Mouse (Mus musculus) layer of hippocampus, adult 9-11 months (tissue): ENCODE measurements around the gene Ager.

ENCODE experiments used
- DNase-seq: peaks from one replicate; pipeline ENCODE4 v3.0.0; 2022

Gene Ager

DNA sequence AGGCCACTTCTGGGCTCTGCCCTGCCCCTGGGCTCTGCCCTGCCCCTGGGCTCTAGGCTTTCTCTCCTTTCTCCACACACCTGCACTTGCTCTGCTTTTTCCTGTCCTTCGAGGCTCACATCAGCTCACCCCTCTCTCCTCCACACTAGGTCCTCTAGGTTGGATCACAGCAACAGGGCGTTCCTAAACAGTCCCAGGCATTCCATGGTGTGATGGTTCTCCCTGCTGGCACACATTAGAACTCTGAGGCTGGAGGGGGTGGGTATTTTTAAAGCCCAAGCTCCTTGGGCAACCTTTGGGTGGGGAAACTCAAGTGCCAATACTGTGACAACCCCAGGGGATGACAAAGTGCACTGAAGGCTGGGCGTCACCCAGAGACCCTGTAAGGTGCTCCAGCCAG lies 39.8 kb downstream of the Ager start:
- DNase-seq, result no peak

DNA sequence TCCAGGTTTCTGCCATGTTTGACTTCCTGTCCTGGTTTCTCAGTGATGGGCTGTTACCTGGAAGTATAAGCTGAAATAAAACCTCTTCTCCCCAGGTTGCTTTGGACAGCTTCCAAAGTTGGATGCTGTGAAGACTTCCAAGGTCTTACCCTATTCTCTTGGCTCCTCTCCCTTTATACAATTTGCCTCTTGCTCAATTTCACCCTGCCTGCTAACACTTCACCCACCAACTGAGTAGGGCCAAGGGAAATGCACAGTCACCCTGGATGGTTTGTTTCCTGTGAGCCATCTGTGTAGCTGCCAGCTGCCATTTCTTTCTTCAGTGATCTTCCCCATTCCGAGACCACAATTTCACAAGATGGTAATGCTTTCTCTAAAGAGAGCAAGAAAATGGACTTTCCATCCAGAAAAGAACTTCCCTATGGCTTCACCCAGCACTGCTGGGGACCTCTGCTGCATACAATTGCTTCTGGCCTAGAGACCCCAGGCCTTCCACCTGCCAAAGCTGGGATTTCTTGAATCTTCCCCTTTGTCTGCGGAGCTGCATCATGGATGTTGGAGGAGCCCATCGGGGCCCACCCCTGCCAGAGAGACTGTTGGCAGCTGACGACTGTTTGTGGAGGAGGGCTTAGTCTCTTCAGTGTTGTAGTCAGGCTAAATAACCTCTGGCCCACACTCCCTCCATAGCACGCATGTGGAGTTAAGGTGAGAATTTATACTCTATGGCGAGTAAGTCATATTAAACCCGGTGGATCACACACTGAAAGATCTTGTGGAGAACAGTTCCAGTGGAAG lies 42.0 kb downstream of the Ager start:
- no peak for DNase-seq

DNA sequence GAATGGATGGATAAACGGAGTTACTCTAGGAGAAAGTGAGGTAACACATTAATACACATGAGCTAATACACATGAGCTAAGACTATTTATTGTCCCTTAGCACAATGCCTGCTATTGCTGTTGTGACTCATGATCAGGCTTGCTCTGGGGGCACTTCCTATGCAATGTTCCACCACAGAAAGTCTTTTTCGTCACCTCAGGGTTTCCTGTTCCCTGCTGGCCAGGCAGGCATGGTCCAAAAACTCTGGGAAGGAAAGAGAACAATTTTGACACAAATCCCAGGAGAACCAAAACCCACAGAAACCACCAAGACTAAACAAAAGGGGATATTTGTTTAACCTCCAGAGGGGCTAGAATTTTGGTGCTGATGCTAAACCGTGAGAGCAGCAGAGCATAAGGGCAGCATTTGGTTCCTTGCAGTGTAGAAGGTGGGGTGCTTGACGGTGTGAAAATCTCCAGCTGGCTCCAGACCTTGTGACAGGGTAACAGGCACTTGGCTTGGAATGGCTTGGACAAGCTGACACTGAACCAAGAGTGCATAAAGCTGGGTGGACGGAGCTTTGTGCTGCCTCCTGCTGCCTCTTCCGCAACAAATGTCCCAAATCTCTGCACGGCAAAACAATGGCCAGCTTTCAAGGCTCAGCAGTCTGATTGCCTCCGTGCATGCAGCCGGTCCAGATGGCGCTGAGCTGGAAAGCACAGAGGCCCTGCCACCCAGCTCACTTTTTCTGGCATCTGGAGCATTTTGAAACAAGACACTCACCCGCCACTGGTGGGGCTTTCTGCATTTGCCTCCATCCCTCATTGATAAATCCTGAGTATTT lies 43.3 kb downstream of the Ager start:
- peak; percentile 86 for DNase-seq

DNA sequence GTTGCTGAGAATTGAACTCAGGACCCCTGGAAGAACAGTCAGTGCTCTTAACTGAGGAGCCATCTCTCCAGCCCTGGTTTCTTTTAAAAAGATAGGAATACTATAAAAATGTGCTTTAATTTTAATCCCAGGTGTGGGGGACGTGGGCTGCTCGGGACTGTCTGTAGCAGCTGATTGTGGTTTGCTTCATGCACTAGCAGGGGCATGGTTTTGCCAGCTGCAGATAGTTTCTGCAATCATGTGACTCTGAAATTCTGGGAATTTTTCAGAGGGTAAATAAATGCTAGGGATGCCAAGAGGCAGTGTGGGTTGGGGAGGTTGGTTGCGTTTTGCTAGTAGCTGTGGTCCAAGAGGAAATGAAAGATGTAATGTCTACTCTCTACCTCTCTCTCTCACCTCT lies 44.3 kb downstream of the Ager start:
- no peak for DNase-seq

DNA sequence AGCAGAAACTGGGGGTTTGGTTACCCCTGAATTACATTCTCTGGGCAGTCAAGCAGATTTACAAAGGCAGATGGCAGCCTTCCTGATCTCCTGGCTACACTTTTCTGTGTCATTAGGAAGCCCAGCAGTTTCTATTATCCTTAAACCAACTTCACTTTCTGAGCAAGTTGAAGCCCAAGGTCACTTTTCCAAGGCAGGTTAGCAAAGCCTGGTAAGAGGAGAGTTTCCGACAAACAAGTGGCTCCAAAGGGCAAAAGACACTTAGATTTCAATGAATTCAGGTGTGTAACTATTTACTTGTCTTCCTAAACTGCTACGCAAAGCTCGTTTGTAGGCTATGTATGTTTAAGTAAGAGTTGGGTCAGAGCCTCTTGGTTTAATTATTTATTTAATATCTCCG lies 45.7 kb downstream of the Ager start:
- DNase-seq, result no peak

DNA sequence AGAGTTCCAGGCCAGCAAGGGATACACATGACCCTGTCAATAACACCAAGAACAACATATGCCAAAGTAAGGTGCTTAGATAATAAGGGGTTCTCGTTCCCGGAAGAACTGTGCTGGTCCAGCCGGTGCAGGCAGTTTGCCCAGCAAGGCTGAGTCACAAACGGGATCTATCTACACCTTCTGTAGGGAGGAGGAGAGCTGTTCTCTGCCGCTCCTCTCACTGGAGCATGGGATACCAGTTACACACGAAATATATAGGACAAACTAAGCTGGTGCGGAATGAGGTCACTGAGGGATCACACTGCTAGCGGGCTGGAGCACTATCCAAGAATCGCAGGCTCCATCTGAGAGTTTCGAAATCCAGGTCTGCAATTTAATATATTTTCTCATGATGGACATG lies 46.3 kb downstream of the Ager start:
- no peak for DNase-seq

DNA sequence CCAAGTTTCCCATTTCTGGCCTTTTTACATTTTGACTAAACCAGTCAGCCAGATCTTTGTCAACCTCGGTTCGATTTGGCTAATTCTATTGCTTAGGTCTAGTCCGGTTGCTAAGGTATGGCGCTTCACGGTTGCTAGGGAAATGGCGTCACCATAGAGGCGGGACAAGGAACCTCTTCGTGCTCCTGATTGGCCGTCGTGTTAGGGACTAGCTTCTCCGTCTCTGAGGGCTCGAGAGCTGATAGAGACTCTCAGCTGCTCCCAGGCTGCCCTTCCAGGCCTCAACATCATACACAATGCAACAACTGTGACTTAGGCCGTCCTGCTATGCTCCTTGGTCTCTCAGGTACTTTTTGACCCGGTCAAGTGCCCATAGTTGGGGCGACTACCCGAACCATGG lies 46.9 kb downstream of the Ager start, which contains the start of gene Fkbpl:
Gene Fkbpl, plus strand, starts transcription at position 157 of the 400 bp plus-strand sequence.
- DNase-seq, result peak; percentile 98

DNA sequence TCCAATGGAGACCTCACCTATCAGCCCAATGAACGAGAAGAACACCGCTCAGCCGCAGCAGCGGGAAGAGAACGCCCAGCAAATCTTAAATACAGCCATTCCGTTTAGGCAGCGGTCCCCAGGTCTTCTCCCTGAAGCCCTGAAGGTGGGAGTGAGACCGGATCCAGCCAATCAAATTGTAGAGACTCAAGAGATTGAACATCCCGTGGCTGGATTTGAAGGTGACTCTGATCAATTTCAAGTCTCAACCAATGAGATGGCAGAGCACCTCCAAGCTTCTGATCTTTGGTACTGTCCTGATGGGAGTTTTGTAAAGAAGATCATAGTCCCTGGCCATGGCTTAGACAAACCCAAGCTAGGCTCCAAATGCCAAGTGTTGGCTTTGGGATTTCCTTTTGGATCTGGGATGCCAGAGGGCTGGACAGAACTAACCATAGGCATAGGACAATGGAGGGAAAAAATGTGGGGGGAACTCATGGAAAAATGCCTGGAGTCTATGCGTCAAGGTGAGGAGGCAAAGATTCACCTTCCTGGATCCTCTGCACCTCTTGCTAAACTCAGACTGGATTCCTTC lies 47.7 kb downstream of the Ager start:
- no peak for DNase-seq

DNA sequence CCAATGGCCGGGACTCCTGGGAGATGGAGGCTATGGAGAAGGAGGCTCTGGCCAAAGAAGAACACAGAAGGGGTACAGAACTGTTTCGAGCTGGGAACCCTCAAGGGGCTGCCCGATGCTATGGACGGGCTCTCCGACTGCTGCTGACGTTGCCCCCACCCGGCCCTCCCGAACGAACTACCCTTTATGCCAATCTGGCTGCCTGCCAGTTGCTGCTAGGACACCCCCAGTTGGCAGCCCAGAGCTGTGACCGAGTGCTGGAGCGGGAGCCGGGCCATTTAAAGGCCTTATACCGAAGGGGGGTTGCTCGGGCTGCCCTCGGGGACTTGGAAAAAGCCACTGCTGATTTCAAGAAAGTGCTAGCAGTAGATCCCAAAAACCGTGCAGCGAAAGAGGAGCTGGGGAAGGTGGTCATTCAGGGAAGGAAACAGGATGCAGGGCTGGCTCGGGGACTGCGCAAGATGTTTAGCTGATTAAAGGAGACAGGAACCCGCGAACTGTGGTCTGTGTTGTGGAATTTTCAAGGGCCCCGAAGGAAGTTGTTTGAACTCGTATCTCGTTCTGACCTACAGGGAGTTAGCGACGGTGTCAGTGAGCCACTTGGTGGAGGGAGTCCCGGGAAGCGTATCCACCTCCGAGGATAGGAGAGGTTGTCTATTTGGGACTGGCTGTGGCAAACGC lies 48.3 kb downstream of the Ager start:
- DNase-seq, result no peak

DNA sequence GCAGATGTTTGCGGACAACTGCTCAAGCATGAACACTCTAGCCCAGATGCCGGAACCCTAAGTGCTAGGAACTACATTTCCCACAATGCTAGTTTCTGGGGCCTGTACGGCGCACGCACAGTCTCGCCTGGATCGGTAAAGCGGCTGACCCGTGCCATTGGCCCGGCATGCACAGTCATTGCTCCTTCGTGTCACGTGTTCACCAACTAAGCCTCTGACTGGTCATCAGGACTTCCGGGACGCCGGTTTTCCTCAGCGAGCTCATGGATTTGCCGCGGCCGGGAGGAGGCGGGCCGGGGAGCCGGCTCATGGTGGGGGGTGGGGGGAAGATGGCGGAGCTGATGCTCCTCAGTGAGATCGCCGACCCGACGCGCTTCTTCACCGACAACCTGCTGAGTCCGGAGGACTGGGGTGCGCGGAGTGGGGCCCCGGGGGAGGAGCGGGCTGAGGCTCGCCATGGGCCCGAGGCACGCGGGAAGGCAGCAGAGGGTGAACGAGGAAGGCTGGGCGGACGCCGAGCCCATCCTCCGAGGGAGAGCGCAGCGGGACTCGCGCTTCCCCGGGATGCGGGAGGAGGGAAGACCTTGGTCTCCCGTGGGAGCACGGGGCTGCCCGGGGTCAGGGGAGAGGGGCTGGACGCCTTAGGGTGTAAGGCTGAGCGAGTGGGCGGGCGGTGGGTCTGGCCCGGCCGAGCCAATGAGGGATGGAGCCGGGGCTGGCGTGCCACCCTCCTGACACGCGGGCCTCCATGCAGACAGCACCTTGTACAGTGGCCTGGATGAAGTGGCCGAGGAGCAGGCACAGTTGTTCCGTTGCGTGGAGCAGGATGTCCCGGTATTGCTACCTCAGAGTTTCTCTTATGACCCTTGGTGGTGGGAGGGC lies 49.5 kb downstream of the Ager start, which contains the start of gene Atf6b:
Gene Atf6b, plus strand, starts transcription at position 241 of the 882 bp plus-strand sequence.
- DNase-seq, result peak; percentile 99

DNA sequence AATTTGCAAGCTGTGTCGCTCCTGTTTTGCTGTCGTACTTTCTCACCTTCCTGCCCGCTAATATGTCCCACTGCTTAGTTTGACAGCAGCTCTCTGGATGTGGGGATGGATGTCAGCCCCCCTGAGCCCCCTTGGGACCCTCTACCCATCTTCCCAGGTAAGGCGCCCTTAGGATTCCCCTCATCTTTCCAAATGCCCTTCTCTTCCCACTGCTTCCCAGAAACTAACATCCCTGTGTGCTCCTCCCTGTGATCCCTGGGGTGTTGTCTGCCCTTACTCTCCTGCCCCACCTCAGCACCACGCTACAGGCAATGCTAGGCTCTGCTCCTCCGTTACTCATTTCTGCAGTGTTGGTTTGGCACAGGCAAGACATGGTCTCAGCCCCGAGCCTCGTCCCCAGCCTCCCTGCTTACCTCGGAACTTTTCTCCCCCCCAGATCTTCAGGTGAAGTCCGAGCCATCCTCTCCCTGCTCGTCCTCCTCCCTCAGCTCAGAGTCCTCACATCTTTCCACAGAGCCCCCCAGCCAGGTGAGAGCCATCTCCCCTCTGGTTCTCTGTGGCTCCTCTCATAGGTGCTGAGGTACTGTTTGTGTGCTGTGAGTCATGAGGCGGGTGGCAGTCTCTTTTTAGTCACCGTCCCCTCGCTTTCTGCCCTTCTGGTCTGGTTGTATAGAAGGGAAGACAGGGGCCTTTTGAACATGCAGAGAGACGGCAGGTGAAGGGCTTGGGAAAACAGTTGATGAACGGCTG lies 50.7 kb downstream of the Ager start:
- no peak for DNase-seq

DNA sequence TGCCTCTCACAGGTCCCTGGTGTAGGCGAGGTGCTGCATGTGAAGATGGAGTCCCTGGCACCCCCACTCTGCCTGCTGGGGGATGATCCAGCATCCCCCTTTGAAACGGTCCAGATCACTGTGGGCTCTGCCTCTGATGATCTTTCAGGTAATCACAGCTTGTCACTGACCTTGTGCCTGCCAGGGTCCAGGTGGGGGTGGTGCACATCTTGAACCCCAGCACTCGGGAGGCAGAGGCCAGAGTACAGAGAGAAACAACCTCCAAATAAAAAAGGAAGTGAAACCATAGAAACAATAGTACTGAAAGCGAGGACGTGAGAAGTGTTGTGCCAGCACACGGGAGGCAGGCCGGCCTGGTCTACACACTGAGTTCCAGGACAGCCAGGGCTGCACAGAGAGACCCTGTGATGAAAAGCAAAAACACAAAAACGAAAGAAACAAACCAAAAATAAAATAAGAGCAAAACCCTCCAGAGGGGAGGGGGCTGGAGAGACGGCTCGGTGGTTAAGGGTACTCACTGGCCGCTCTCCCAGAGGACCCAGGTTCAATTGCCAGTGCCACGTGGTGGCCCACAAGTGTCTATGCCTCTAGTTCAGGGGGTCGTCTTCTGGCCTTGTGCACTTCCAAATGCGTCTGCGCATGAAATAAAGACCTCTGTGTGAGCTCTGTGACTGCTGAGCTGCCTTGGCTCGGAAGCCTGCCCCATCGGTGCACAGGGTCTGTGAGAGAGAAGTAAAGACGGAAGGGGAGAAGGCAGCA lies 51.6 kb downstream of the Ager start:
- DNase-seq, result no peak
